In the genomic region with DNA sequence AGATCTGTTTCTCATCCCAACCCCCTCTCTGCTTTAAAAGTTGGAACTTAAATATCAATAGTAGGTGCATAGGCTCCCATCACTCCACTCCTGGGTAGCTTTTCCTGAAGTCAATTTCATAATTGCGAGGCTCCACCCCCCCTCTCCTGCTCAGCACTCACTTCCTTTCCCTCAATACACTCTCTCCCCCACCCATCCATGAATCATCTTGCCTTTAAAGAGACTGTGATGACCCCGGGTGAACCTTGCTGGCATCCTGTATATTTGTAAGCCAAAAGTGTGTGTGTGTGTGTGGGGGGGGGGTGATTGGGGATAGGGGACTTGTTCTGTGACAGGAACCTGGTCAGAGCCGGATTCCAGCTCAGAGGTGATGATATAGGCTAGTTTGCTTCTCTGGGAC, we compare ENCODE assay signal across 14 mouse cellular contexts. TPM values are rescaled to one million over a fixed set of nuclear protein-coding genes. Genes with fewer than 3 reads are reported as not detected.
DNase-seq lines count a peak whose midpoint lies in the region; ATAC-seq and TF ChIP-seq lines count a peak whose summit lies in the region.
"Had no signal": no experiment of that assay in that cellular context is flagged by ENCODE, and none has a peak within 500 bp of the region (broad histone marks: within the 10 kb centered on the region; RNA-seq: fewer than 3 reads in every experiment).

No protein-coding gene starts in this region.

- H3K4me3 ChIP-seq in heart, postnatal 0 days (ENCODE audit: low read depth, low read length), result no peak overlapping the region
- H3K4me3 ChIP-seq in heart, embryonic 10.5 days, result no peak overlapping the region
- no peak overlapping the region for H3K4me3 ChIP-seq in lung, postnatal 0 days (ENCODE audit: low read depth, low read length)
- H3K4me3 ChIP-seq in lung, adult 2 months (replicated peaks; ENCODE audit: extremely low read depth, low read depth, low read length), result no peak overlapping the region
- H3K4me3 ChIP-seq in macrophage (ENCODE audit: inconsistent target), result no peak overlapping the region
- H3K4me3 ChIP-seq: embryonic facial prominence, embryonic 13.5 days; hindbrain, embryonic 12.5 days; limb, embryonic 12.5 days; midbrain, embryonic 13.5 days had no signal

- H3K36me3 ChIP-seq in heart, postnatal 0 days (replicated peaks; ENCODE audit: control insufficient read depth, insufficient read depth, low read length), result no peaks in the 10 kb centered on the region
- no peaks in the 10 kb centered on the region for H3K36me3 ChIP-seq in heart, embryonic 10.5 days
- H3K36me3 ChIP-seq in lung, postnatal 0 days (ENCODE audit: insufficient read depth, low read length), result no peaks in the 10 kb centered on the region
- no peaks in the 10 kb centered on the region for H3K36me3 ChIP-seq in macrophage (ENCODE audit: inconsistent target)
- H3K36me3 ChIP-seq: embryonic facial prominence, embryonic 13.5 days; hindbrain, embryonic 12.5 days; limb, embryonic 12.5 days; midbrain, embryonic 13.5 days had no signal

- ATAC-seq in heart, postnatal 0 days (ENCODE audit: insufficient read depth, low read depth), result peak; percentile 46; the same call in 1 of the 2 replicates
- ATAC-seq in lung, postnatal 0 days, result peak; percentile 37; the same call in 1 of the 2 replicates
- ATAC-seq in erythroid progenitor cell, adult 5-6 weeks (replicated peaks; ENCODE audit: low FRiP score, poor library complexity, severe bottlenecking), result no peak
- ATAC-seq: CD4-positive, CD25-positive, alpha-beta regulatory T cell, adult 4 months; midbrain, embryonic 13.5 days had no signal

- H3K4me2 ChIP-seq in heart, postnatal 0 days (ENCODE audit: low read depth, low read length), result no peak overlapping the region
- no peak overlapping the region for H3K4me2 ChIP-seq in lung, postnatal 0 days (replicated peaks; ENCODE audit: low read depth, low read length)
- H3K4me2 ChIP-seq: hindbrain, embryonic 12.5 days; midbrain, embryonic 13.5 days had no signal

- TF ChIP-seq CTCF in heart, postnatal 0 days (IDR thresholded peaks at IDR 0.05; ENCODE audit: low read depth), result no peak
- TF ChIP-seq CTCF in lung, postnatal 0 days (IDR thresholded peaks at IDR 0.05), result no peak
- no peak for TF ChIP-seq CTCF in lung, adult 2 months (IDR thresholded peaks at IDR 0.05; ENCODE audit: insufficient read depth, low read length)

- H3K79me2 ChIP-seq in macrophage (ENCODE audit: inconsistent target), result no peaks in the 10 kb centered on the region

- no peak overlapping the region for H3K27ac ChIP-seq in heart, postnatal 0 days (ENCODE audit: low read depth)
- H3K27ac ChIP-seq in heart, embryonic 10.5 days, result no peak overlapping the region
- H3K27ac ChIP-seq in lung, postnatal 0 days (ENCODE audit: low read length), result no peak overlapping the region
- peak overlapping the region; percentile 52 for H3K27ac ChIP-seq in macrophage
- H3K27ac ChIP-seq: embryonic facial prominence, embryonic 13.5 days; hindbrain, embryonic 12.5 days; limb, embryonic 12.5 days; midbrain, embryonic 13.5 days had no signal

- WGBS in heart, postnatal 0 days, result 27% methylated on average over 3 of the region's 3 CpGs
- WGBS in heart, embryonic 10.5 days, result 52% methylated on average over 3 of the region's 3 CpGs
- WGBS in lung, postnatal 0 days, result 31% methylated on average over 3 of the region's 3 CpGs
- 24% methylated on average over 3 of the region's 3 CpGs for WGBS in lung, adult 2 months
- 10% methylated on average over 3 of the region's 3 CpGs for WGBS in macrophage (ENCODE audit: missing documents)

- no peaks in the 10 kb centered on the region for H3K4me1 ChIP-seq in heart, postnatal 0 days (ENCODE audit: control insufficient read depth, insufficient read depth)
- no peaks in the 10 kb centered on the region for H3K4me1 ChIP-seq in heart, embryonic 10.5 days
- H3K4me1 ChIP-seq in lung, postnatal 0 days (ENCODE audit: insufficient read depth, low read depth, low read length), result 0 out of 2 replicates have a peak, but pooled peaks cover 4% of the 10 kb centered on the region
- H3K4me1 ChIP-seq in lung, adult 2 months (ENCODE audit: control insufficient read depth, insufficient read depth, low read length), result peaks cover 7% of the 10 kb centered on the region; the same call in 1 of the 2 replicates
- H3K4me1 ChIP-seq: midbrain, embryonic 13.5 days had no signal

- TF ChIP-seq EP300 in heart, postnatal 0 days (IDR thresholded peaks at IDR 0.05; ENCODE audit: low read depth), result no peak
- TF ChIP-seq EP300 in lung, postnatal 0 days (IDR thresholded peaks at IDR 0.05), result peak; percentile 42

- no peak for TF ChIP-seq POLR2A in lung, adult 2 months (IDR thresholded peaks at IDR 0.05; ENCODE audit: borderline replicate concordance, extremely low read depth, low read depth, low read length)

- H3K9ac ChIP-seq in heart, postnatal 0 days (replicated peaks; ENCODE audit: low read depth, low read length), result no peak overlapping the region
- H3K9ac ChIP-seq in lung, postnatal 0 days (replicated peaks; ENCODE audit: low read depth), result no peak overlapping the region
- H3K9ac ChIP-seq: embryonic facial prominence, embryonic 13.5 days; hindbrain, embryonic 12.5 days; limb, embryonic 12.5 days; midbrain, embryonic 13.5 days had no signal

- DNase-seq in heart, postnatal 0 days (ENCODE audit: low spot score), result peak; percentile 54
- DNase-seq in heart, embryonic 10.5 days (ENCODE audit: low spot score), result no peak
- DNase-seq in lung, postnatal 0 days (ENCODE audit: low spot score), result peak; percentile 54
- no peak for DNase-seq in lung, adult 2 months
- DNase-seq in c-Kit-positive CD71-negative TER-119-negative erythroid progenitor cells, embryonic 14.5 days (ENCODE audit: low read depth), result peak; percentile 17
- DNase-seq in cerebellum, postnatal 10 days, result no peak
- DNase-seq: cerebellum, adult 11 months had no signal

- no peaks in the 10 kb centered on the region for H3K27me3 ChIP-seq in heart, postnatal 0 days (ENCODE audit: control insufficient read depth, insufficient read depth, low read length)
- H3K27me3 ChIP-seq in heart, embryonic 10.5 days (ENCODE audit: insufficient read depth, poor library complexity, severe bottlenecking), result no peaks in the 10 kb centered on the region
- no peaks in the 10 kb centered on the region for H3K27me3 ChIP-seq in lung, postnatal 0 days (replicated peaks; ENCODE audit: insufficient read depth, low read length)
- H3K27me3 ChIP-seq: embryonic facial prominence, embryonic 13.5 days; hindbrain, embryonic 12.5 days; limb, embryonic 12.5 days; midbrain, embryonic 13.5 days had no signal

- H3K9me3 ChIP-seq in heart, postnatal 0 days (replicated peaks; ENCODE audit: control insufficient read depth, low read length), result no peaks in the 10 kb centered on the region
- H3K9me3 ChIP-seq in heart, embryonic 10.5 days, result no peaks in the 10 kb centered on the region
- H3K9me3 ChIP-seq in lung, postnatal 0 days (ENCODE audit: low read length), result no peaks in the 10 kb centered on the region
- H3K9me3 ChIP-seq: embryonic facial prominence, embryonic 13.5 days; hindbrain, embryonic 12.5 days; limb, embryonic 12.5 days; midbrain, embryonic 13.5 days had no signal

RNA-seq across cellular contexts. Expression of gene Atxn1, which starts 9.8 kb away (rescaled TPM):
- 15.0 and 19.5 TPM in 2 replicates for total RNA-seq in heart, postnatal 0 days (2014; rRNA removed; ENCODE audit: low replicate concordance)
- 8.2 and 10.3 TPM in 2 replicates for polyA plus RNA-seq in heart, postnatal 0 days (2015; fragmentation: Nextera tagmentation; extraction: Ambion mirVana)
- polyA plus RNA-seq in heart, embryonic 10.5 days (2016; fragmentation: Nextera tagmentation; extraction: Ambion mirVana), result 3.9 and 6.2 TPM in 2 replicates
- polyA plus RNA-seq in lung, postnatal 0 days (2015; fragmentation: Nextera tagmentation; extraction: Ambion mirVana), result 11.9 and 14.7 TPM in 2 replicates
- polyA plus RNA-seq in lung, adult 2 months (2012; rRNA removed), result 16.7 and 19.8 TPM in 2 replicates
- total RNA-seq in macrophage (2018; cell fraction: chromatin; rRNA removed), result 100 to 1,000 TPM; 108 to 197 (median 141) TPM
- 10 to 100 TPM; 21.4 to 49.6 (median 36.0) TPM for total RNA-seq in macrophage (2018; cell fraction: cytosol; rRNA removed)
- 100 to 1,000 TPM in 15 of 26 experiments, 10 to 100 TPM in 11; 58.4 to 174 (median 115) TPM for total RNA-seq in macrophage (2018; cell fraction: nucleus; rRNA removed)
- polyA plus RNA-seq in macrophage (2018), result 8.4 to 12.2 TPM (median 10.8 TPM) in 3 replicates
- total RNA-seq in erythroid progenitor cell, adult 5-6 weeks (2015; ENCODE audit: low replicate concordance), result 4.3 and 30.2 TPM in 2 replicates
- total RNA-seq in erythroid progenitor cell, adult 5-6 weeks (2017; ENCODE audit: low replicate concordance), result 3.6 and 7.2 TPM in 2 replicates

Comparison
In these comparisons a context has a peak if more than half of its experiments do, and no peak if none do; other contexts are left out.
1. DNase-seq: peak in heart, postnatal 0 days (single experiment), lung, postnatal 0 days (single experiment) and c-Kit-positive CD71-negative TER-119-negative erythroid progenitor cells, embryonic 14.5 days (single experiment); none in heart, embryonic 10.5 days (single experiment), lung, adult 2 months (single experiment) and cerebellum, postnatal 10 days (0 of 2).